Mouse (Mus musculus) small intestine, adult 2 months (tissue): ENCODE results near the gene Slc35e4. TPM values are rescaled to one million over a fixed set of nuclear protein-coding genes. Genes with fewer than 3 reads are reported as not detected.
"Not testable (repeated sequence)": the region's sequence is repeated elsewhere in the genome, so short reads cannot be mapped to it uniquely, and the experiment has no call there.

Source experiments
- H3K27ac ChIP-seq: fragments of 200-500 bp; 2 replicates; pipeline ENCODE4 v1.5.1; 2012; ENCODE audit warnings: low read depth, low read length, control low read depth, inconsistent platforms; ENCODE audit not compliant: insufficient read depth
- H3K27me3 ChIP-seq: fragments of 200-500 bp; 2 replicates; pipeline ENCODE4 v1.6.1; 2012; ENCODE audit warnings: mild to moderate bottlenecking, moderate library complexity, low read length, inconsistent platforms; ENCODE audit not compliant: control insufficient read depth, insufficient read depth
- H3K36me3 ChIP-seq: fragments of 200-500 bp; 2 replicates; pipeline ENCODE4 v1.6.1; 2012; ENCODE audit warnings: mild to moderate bottlenecking, low read length, control low read depth, inconsistent platforms; ENCODE audit not compliant: control insufficient read depth, insufficient read depth
- H3K4me1 ChIP-seq: fragments of 200-500 bp; 2 replicates; pipeline ENCODE4 v1.6.1; 2012; ENCODE audit warnings: low read length, inconsistent platforms, mixed read lengths; ENCODE audit not compliant: control insufficient read depth, insufficient read depth, insufficient read length
- H3K4me3 ChIP-seq: fragments of 200-500 bp; 2 replicates; pipeline ENCODE4 v1.5.1; 2012; ENCODE audit warnings: low read depth, mild to moderate bottlenecking, control low read depth, inconsistent platforms, low read length, moderate library complexity
- CTCF ChIP-seq: fragments of 200-500 bp; IDR thresholded peaks from 2 replicates; pipeline ENCODE4 v1.5.1; 2012; ENCODE audit warnings: low read depth, mild to moderate bottlenecking, control low read depth, inconsistent platforms, low read length, moderate library complexity, mixed read lengths; ENCODE audit not compliant: insufficient replicate concordance, insufficient read length; ENCODE audit errors: extremely low read depth
- POLR2A ChIP-seq: fragments of 200-500 bp; IDR thresholded peaks from 2 replicates; pipeline ENCODE4 v1.6.1; 2012; ENCODE audit warnings: low read depth, mild to moderate bottlenecking, control low read depth, inconsistent platforms, low read length, moderate library complexity
- WGBS: fragments of 180-500 bp; shearing (Covaris S2); methylation state at CpG from one replicate; pipeline ENCODE4 v1.1.7; 2018; 5-methylcytosine and 5-hydroxymethylcytosine counted together
- polyA plus RNA-seq: library from polyadenylated mRNA; depleted of rRNA; stranded (reverse); fragments of >200 nt; gene quantifications from 2 replicates; pipeline ENCODE4 v1.2.3, GENCODE M21; 2012; rRNA removed

Slc35e4 gene
- 4.7 and 6.5 TPM in 2 replicates for polyA plus RNA-seq

GRCm38 (mm10) chr11:3914109-3914840 is at the start of gene Slc35e4:
Gene Slc35e4 (minus strand): TSS chr11:3914664.
- WGBS = under 1% methylated on average over 26 of the region's 28 CpGs
- Histone ChIP-seq H3K4me3 (peak within 1 kb of the TSS; percentile 64), H3K27ac (peak within 1 kb of the TSS; percentile 4; the same call in 1 of the 2 replicates), H3K4me1 (peaks cover 11% of the 10 kb centered on the region), H3K27me3 (no peaks in the 10 kb centered on the region), H3K36me3 (peaks cover 11% of the 10 kb centered on the region)
- no peak for TF ChIP-seq POLR2A
- peak; percentile 98 for TF ChIP-seq CTCF

- TF ChIP-seq POLR2A (peak; percentile 34; the same call in 1 of the 2 replicates), CTCF (no peak)
- WGBS = under 1% methylated on average over 31 of the region's 31 CpGs
Observed at GRCm38 (mm10) chr11:3963610-3964415, 49.3 kb upstream of the Slc35e4 start, which contains the start of gene Pes1. Gene Pes1 (plus strand): TSS chr11:3963975.

GRCm38 (mm10) chr11:3963155-3963554 is 48.7 kb upstream of the Slc35e4 start:
- Histone ChIP-seq H3K4me3 (peak overlapping the region; percentile 41), H3K27me3 (no peaks in the 10 kb centered on the region), H3K4me1 (peaks cover 3% of the 10 kb centered on the region; the same call in 1 of the 2 replicates), H3K27ac (peak overlapping the region; percentile 39; the same call in 1 of the 2 replicates), H3K36me3 (no peaks in the 10 kb centered on the region)
- no peak for TF ChIP-seq POLR2A
- TF ChIP-seq CTCF = no peak
- WGBS = 65% methylated on average over 10 of the region's 10 CpGs

More at GRCm38 (mm10) chr11:3963610-3964415, 49.3 kb upstream of the Slc35e4 start, which contains the start of gene Pes1:
- Histone ChIP-seq H3K36me3 (no peaks in the 10 kb centered on the region), H3K27ac (peak within 1 kb of the TSS; percentile 39; the same call in 1 of the 2 replicates), H3K4me1 (peaks cover 3% of the 10 kb centered on the region; the same call in 1 of the 2 replicates), H3K4me3 (peak within 1 kb of the TSS; percentile 94), H3K27me3 (no peaks in the 10 kb centered on the region)

- TF ChIP-seq POLR2A = no peak
- no peak for TF ChIP-seq CTCF
- H3K4me1 ChIP-seq = peaks cover 3% of the 10 kb centered on the region; the same call in 1 of the 2 replicates
- no peaks in the 10 kb centered on the region for H3K36me3 ChIP-seq
- 59% methylated on average over 3 of the region's 3 CpGs for WGBS
- no peak overlapping the region for H3K27ac ChIP-seq
- H3K27me3 ChIP-seq = no peaks in the 10 kb centered on the region
- H3K4me3 ChIP-seq = no peak overlapping the region
Observed at GRCm38 (mm10) chr11:3961761-3962160, 47.3 kb upstream of the Slc35e4 start.

GRCm38 (mm10) chr11:3960901-3961300 is 46.4 kb upstream of the Slc35e4 start:
- no peaks in the 10 kb centered on the region for H3K36me3 ChIP-seq
- H3K27ac ChIP-seq = no peak overlapping the region
- no peak for TF ChIP-seq POLR2A
- no peak for TF ChIP-seq CTCF
- WGBS = 33% methylated on average over 2 of the region's 2 CpGs
- no peak overlapping the region for H3K4me3 ChIP-seq
- peaks cover 3% of the 10 kb centered on the region; the same call in 1 of the 2 replicates for H3K4me1 ChIP-seq
- H3K27me3 ChIP-seq = 0 out of 2 replicates have a peak, but pooled peaks cover 3% of the 10 kb centered on the region

GRCm38 (mm10) chr11:3955371-3955770 is 40.9 kb upstream of the Slc35e4 start:
- H3K4me1 ChIP-seq, H3K4me3 ChIP-seq, H3K27me3 ChIP-seq, H3K27ac ChIP-seq, H3K36me3 ChIP-seq: not testable (repeated sequence)
- WGBS = 78% methylated on average over 4 of the region's 4 CpGs

GRCm38 (mm10) chr11:3954876-3955275 is 40.4 kb upstream of the Slc35e4 start:
- not testable (repeated sequence) for H3K4me1 ChIP-seq, H3K4me3 ChIP-seq
- 86% methylated on average over 5 of the region's 5 CpGs for WGBS

More at GRCm38 (mm10) chr11:3954876-3955275, 40.4 kb upstream of the Slc35e4 start:
- not testable (repeated sequence) for H3K36me3 ChIP-seq, H3K27ac ChIP-seq, H3K27me3 ChIP-seq
